Mouse (Mus musculus) lung, embryonic 15.5 days (tissue): ENCODE measurements at regions not wholly inside any gene's neighbourhood (a gene's known extent, or its start where the extent isn't known, plus 50 kb on each side); places are given as distances from the start of the nearest gene placed in this dataset.
A peak's percentile ranks its signal among the peaks of the same experiment; 100 is the strongest.

Experiments used
- ATAC-seq: fragments of 200-750 bp; cut with Nextera tagmentation; 2 replicates; pipeline ENCODE4 v1.8.0; 2017; ENCODE audit warnings: moderate number of reproducible peaks, borderline replicate concordance; ENCODE audit not compliant: low FRiP score, low TSS enrichment; ENCODE audit errors: extremely low read depth
- H3K27ac ChIP-seq: fragments of 300-500 bp; sonication (generic); 2 replicates; pipeline ENCODE4 v1.5.1; 2015; ENCODE audit warnings: moderate library complexity, mild to moderate bottlenecking, inconsistent platforms
- H3K27me3 ChIP-seq: fragments of 300-500 bp; sonication (generic); 2 replicates; pipeline ENCODE4 v1.6.1; 2015; ENCODE audit warnings: inconsistent platforms
- H3K36me3 ChIP-seq: fragments of 300-500 bp; sonication (generic); 2 replicates; pipeline ENCODE4 v1.6.1; 2015; ENCODE audit warnings: inconsistent platforms
- H3K4me1 ChIP-seq: fragments of 300-500 bp; sonication (generic); 2 replicates; pipeline ENCODE4 v1.6.1; 2015; ENCODE audit warnings: inconsistent platforms
- H3K4me2 ChIP-seq: fragments of 300-500 bp; sonication (generic); 2 replicates; pipeline ENCODE4 v1.6.1; 2015; ENCODE audit warnings: inconsistent platforms, mild to moderate bottlenecking, moderate library complexity
- H3K4me3 ChIP-seq: fragments of 300-500 bp; sonication (generic); 2 replicates; pipeline ENCODE4 v1.5.1; 2015; ENCODE audit warnings: mild to moderate bottlenecking, inconsistent platforms
- H3K9ac ChIP-seq: fragments of 300-500 bp; sonication (generic); 2 replicates; pipeline ENCODE4 v1.6.1; 2015; ENCODE audit warnings: inconsistent platforms
- H3K9me3 ChIP-seq: fragments of 300-500 bp; sonication (generic); 2 replicates; pipeline ENCODE4 v1.6.1; 2016; ENCODE audit warnings: inconsistent platforms
- whole genome bisulfite sequencing: fragments of 180-500 bp; shearing (Covaris S2); methylation state at CpG from one replicate; pipeline ENCODE4 v1.1.7; 2015; 5-methylcytosine and 5-hydroxymethylcytosine counted together

- H3K27me3 ChIP-seq, result no peaks in the 10 kb centered on the region
- H3K27ac ChIP-seq, result no peak overlapping the region
- no peaks in the 10 kb centered on the region for H3K4me1 ChIP-seq
- H3K36me3 ChIP-seq, result no peaks in the 10 kb centered on the region
- H3K9me3 ChIP-seq, result no peaks in the 10 kb centered on the region
- ATAC-seq, result peak; percentile 62; the same call in 1 of the 2 replicates
- no peak overlapping the region for H3K9ac ChIP-seq
- 45% methylated on average over 3 of the region's 3 CpGs for WGBS
- no peak overlapping the region for H3K4me3 ChIP-seq
- no peak overlapping the region for H3K4me2 ChIP-seq
These were observed 981.1 kb downstream of the Gm597 start for GRCm38 (mm10) chr1:27798993-27799392.
